Mouse (Mus musculus) midbrain, embryonic 12.5 days (tissue): ENCODE measurements around the gene Gvin1. TPM values are rescaled to one million over a fixed set of nuclear protein-coding genes. Genes with fewer than 3 reads are reported as not detected.
"Not testable (repeated sequence)": the region's sequence is repeated elsewhere in the genome, so short reads cannot be mapped to it uniquely, and the experiment has no call there.

Source experiments
- ATAC-seq: fragments of 200-750 bp; cut with Nextera tagmentation; 2 replicates; pipeline ENCODE4 v1.8.0; 2017; ENCODE audit warnings: low read depth, moderate TSS enrichment, moderate library complexity; ENCODE audit not compliant: low FRiP score
- H3K27ac ChIP-seq: fragments of 300-500 bp; sonication (generic); replicated peaks from 2 replicates; pipeline ENCODE4 v1.5.1; 2016; ENCODE audit warnings: mild to moderate bottlenecking
- H3K27me3 ChIP-seq: fragments of 300-500 bp; sonication (generic); 2 replicates; pipeline ENCODE4 v1.6.1; 2016; ENCODE audit warnings: mild to moderate bottlenecking
- H3K36me3 ChIP-seq: fragments of 300-500 bp; sonication (generic); 2 replicates; pipeline ENCODE4 v1.6.1; 2016
- H3K4me1 ChIP-seq: fragments of 300-500 bp; sonication (generic); 2 replicates; pipeline ENCODE4 v1.6.1; 2016
- H3K4me2 ChIP-seq: fragments of 300-500 bp; sonication (generic); replicated peaks from 2 replicates; pipeline ENCODE4 v1.6.1; 2016; ENCODE audit warnings: mild to moderate bottlenecking, moderate library complexity
- H3K4me3 ChIP-seq: fragments of 300-500 bp; sonication (generic); 2 replicates; pipeline ENCODE4 v1.5.1; 2016; ENCODE audit warnings: mild to moderate bottlenecking
- H3K9ac ChIP-seq: fragments of 300-500 bp; sonication (generic); replicated peaks from 2 replicates; pipeline ENCODE4 v1.6.1; 2016; ENCODE audit warnings: mild to moderate bottlenecking, moderate library complexity
- H3K9me3 ChIP-seq: fragments of 300-500 bp; sonication (generic); 2 replicates; pipeline ENCODE4 v1.6.1; 2016; ENCODE audit warnings: mild to moderate bottlenecking
- WGBS: fragments of 180-500 bp; shearing (Covaris S2); methylation state at CpG from one replicate; pipeline ENCODE4 v1.1.7; 2016; 5-methylcytosine and 5-hydroxymethylcytosine counted together
- polyA plus RNA-seq: library from polyadenylated mRNA; unstranded; fragments of >200 nt; fragmentation: Nextera tagmentation; extraction: Ambion mirVana; gene quantifications from 2 replicates; pipeline ENCODE4 v1.2.1, GENCODE M21; 2016

Gvin1 gene
- polyA plus RNA-seq: 0.18 and 0.20 TPM in 2 replicates

DNA sequence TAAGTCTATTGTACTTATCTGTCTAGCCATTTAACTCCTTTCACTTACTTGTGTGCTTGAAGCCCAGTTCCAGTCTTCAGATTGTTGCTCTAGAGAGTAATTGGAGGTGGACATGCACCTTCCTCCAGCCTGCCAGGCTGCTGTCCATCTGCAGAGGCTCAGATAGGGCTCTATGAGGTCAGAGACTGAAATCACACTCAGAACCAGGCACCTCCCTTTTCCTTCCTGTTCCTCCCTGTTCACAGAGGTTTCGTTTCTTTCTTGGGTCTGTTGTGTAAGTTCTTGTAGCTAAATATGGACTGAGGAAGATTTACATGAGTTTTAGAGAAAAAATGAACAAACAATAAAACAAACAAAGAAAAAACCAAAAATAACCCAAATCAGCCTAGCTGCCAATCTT is at the start of gene Gvin1:
TSS of gene Gvin1 (minus strand) at position 150 of the 400 bp plus-strand sequence.
- not testable (repeated sequence) for H3K9me3 ChIP-seq

DNA sequence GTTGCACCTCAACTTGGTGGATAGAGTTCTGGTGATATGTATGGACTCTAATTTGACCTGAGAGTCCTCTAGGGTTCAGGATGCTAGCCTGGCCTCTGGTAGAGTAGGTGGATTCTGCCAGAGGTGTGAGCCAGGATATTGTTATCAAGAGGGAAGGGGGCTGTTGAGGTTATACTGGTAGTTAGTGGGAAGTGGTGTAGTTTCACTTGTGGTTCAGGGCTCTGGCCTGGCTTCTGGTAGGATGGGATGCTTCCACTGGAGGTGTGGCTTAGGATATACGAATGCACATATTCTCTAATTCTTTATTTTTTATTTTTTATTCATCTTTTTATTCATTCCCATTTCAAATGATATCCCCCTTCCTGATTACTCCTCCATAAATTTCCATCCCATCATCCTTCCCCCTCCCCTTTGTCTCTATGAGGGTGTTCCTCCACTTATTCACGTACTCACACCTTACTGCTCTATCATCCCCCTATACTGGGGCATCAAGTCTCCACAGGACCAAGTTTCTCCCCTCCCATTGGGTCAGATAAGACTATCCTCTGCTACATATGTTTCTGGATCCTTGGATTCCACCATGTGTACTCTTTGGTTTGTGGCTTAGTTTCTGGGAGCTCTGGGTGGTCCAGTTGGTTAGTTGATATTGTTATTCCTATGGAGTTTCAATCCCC is 36.9 kb upstream of the Gvin1 start:
- Histone ChIP-seq H3K4me1 (no peaks in the 10 kb centered on the region), H3K4me2 (no peak overlapping the region), H3K27me3 (no peaks in the 10 kb centered on the region), H3K4me3 (no peak overlapping the region), H3K36me3 (no peaks in the 10 kb centered on the region), H3K9ac (no peak overlapping the region), H3K9me3 (no peaks in the 10 kb centered on the region), H3K27ac (no peak overlapping the region)
- 0 out of 2 replicates have a peak, but pooled peaks have one; percentile 41 for ATAC-seq
- 78% methylated on average over 2 of the region's 2 CpGs for WGBS

More for the DNA sequence above, at the start of gene Gvin1:
- H3K9ac ChIP-seq, H3K27me3 ChIP-seq, ATAC-seq, H3K4me1 ChIP-seq, H3K4me2 ChIP-seq, H3K27ac ChIP-seq, H3K36me3 ChIP-seq, H3K4me3 ChIP-seq: not testable (repeated sequence)
- WGBS: 78% methylated on average over 1 of the region's 1 CpGs

DNA sequence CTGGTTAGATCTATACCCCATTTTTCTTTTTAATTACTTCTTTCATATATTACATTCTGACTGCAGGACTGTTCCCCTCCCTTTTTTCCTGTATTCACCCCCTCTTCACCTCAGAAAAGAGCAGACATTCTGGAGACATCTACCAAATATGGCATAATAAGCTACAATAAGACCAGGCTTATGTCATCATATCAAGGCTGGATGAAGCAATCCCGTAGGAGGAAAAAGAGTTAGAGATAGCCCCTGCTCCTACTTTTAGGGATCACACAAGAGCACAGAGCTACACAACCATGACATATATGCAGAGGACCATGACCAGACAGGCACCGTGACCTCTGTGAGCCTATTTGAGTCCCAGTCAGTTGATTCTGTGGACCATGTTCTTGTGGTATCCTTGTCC is 33.8 kb upstream of the Gvin1 start:
- Histone ChIP-seq H3K27ac (no peak overlapping the region), H3K4me1 (no peaks in the 10 kb centered on the region), H3K27me3 (no peaks in the 10 kb centered on the region), H3K4me2 (no peak overlapping the region), H3K9ac (no peak overlapping the region), H3K9me3 (no peaks in the 10 kb centered on the region), H3K4me3 (no peak overlapping the region), H3K36me3 (no peaks in the 10 kb centered on the region)
- WGBS: 93% methylated on average over 2 of the region's 2 CpGs
- no peak for ATAC-seq

DNA sequence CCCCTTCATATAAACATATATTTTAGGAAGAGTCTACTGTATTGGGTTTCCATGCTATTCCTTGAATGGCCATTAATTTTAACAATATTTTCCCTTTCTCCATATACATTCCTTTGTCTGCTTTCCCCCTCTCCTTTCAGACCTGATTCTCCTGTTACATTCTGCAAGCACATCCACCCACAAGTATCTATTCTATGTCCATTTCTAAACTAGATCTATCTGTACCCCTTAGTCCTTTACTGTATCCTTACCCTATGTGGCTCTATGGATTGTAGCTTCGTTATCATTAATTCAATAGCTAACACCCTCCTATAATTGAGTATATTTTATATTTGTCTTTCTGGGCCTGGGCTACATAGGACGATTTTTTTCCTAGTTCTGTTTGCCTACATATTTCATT is 33.1 kb upstream of the Gvin1 start:
- H3K27ac ChIP-seq: no peak overlapping the region
- H3K4me3 ChIP-seq: no peak overlapping the region
- H3K27me3 ChIP-seq: no peaks in the 10 kb centered on the region
- no peaks in the 10 kb centered on the region for H3K4me1 ChIP-seq
- H3K9me3 ChIP-seq: no peaks in the 10 kb centered on the region
- 78% methylated on average over 2 of the region's 2 CpGs for WGBS
- ATAC-seq: no peak
- H3K9ac ChIP-seq: no peak overlapping the region
- H3K36me3 ChIP-seq: no peaks in the 10 kb centered on the region
- no peak overlapping the region for H3K4me2 ChIP-seq

DNA sequence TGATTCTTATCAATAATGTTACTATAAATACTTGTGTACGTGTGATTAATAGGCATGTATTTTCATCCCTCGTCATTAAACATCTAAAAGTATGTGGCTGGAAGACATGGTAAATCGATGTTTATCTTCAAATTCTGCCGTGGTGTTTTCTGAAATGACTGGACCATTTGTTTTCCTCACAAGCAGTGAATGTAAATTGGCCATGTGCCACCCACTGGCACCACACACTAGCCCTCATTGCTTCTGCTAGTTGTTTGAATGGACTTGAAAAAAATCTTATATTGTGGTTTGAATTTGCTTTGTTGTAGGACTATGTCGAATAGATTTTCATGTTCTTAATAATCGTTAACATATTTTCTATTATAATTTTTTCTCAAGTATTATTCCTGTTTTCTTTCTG is 30.5 kb upstream of the Gvin1 start:
- WGBS: 87% methylated on average over 6 of the region's 6 CpGs
- H3K9ac ChIP-seq: no peak overlapping the region
- H3K27me3 ChIP-seq: no peaks in the 10 kb centered on the region
- H3K27ac ChIP-seq: no peak overlapping the region
- no peak overlapping the region for H3K4me3 ChIP-seq
- ATAC-seq: no peak
- no peak overlapping the region for H3K4me2 ChIP-seq
- H3K4me1 ChIP-seq: no peaks in the 10 kb centered on the region
- H3K36me3 ChIP-seq: no peaks in the 10 kb centered on the region
- H3K9me3 ChIP-seq: no peaks in the 10 kb centered on the region

DNA sequence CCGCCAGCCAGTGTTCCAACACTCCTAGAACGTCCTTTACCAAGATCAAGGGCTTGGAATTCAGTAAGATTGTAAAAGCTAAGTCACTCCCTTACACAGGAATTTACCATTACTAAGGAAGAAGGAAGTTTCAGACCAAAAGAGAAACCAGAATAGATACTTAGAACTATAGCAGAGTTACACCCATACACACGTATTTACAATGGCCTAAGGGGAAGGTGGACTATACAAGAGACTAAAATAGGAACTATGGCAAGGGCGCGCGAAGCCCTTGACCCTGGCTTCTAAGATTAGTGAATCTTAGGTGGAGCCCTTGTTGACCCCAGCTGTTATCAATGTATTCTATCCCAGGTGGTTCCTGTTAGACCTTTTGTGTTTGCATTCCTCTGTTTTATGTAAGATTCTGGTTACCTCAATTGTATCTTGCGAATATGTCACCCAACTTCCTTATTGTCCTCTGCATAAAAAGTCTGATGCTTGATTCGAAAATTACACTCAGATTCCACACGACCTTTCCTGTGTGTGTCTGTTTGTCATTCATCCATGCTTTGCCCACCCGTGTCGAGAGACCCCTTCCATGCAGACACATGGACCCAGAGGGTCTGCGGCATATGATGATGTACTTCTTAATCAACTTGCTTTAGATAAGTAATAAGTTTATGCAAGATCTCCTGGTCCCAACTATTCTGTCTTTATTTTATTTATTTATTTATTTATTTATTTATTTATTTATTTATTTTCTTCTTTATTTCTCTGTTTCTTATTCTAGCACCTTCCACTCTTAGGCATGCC is 25.6 kb upstream of the Gvin1 start:
- not testable (repeated sequence) for ATAC-seq

DNA sequence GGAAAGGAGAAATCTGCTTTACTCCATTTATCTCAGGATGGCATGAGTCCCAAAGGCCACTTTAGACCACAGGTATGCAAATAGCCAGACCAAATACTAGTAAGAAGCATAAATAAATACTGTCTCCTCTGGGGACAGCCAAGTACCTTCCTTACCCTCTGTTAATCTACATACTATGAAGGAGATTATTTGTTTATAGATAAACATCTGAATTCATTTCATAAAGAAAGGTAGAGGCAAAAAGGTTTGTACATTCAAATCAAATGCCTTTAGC is 22.0 kb upstream of the Gvin1 start:
- H3K27me3 ChIP-seq: no peaks in the 10 kb centered on the region
- no peak overlapping the region for H3K4me3 ChIP-seq
- H3K4me1 ChIP-seq: no peaks in the 10 kb centered on the region
- ATAC-seq: no peak
- H3K36me3 ChIP-seq: no peaks in the 10 kb centered on the region
- no peak overlapping the region for H3K9ac ChIP-seq
- H3K4me2 ChIP-seq: no peak overlapping the region
- H3K9me3 ChIP-seq: no peaks in the 10 kb centered on the region
- no peak overlapping the region for H3K27ac ChIP-seq

More for the DNA sequence above, 25.6 kb upstream of the Gvin1 start:
- H3K27ac ChIP-seq, H3K4me2 ChIP-seq, H3K9me3 ChIP-seq, H3K36me3 ChIP-seq, H3K4me3 ChIP-seq, H3K4me1 ChIP-seq, H3K9ac ChIP-seq, H3K27me3 ChIP-seq: not testable (repeated sequence)
- 89% methylated on average over 12 of the region's 12 CpGs for WGBS

DNA sequence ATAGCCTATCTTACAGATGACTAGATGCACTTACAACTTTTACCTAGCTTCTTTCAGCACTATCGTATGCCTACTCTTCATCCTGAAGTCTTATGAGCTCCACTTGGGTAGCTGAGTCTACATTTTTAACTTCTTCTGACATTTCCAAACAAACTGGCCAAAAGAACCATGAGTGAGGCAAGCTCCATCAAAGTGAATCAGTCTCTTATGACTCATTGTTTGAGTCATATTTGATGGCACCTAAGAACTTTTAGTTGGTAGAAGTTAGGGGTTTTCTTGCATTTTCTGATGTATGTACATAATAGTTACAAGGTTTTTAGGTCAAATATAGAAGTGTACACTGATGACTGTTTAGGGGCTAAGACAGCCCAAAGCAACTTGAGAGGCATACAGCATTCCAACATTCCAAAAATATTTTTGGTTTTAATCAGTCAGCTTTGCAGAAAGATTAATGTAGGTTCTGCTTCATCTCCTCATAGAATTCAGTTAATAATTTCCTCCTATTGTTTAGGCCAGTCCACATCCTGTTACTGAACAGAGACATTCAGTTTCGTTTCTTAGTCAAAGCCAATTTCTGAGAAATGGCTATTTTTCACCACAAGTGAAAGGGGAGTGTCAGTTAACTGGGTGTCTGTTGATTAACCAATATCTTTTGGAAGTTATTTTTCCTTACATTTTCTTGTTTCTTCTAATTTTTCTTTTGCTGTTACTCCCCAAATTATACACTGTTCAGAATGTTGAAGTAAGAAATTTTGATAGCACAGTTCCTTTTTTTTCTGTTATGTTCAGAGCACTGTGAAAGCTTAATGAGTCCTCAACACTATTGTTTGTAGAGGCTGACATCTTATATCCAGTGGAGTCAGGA is 21.4 kb upstream of the Gvin1 start:
- no peak for ATAC-seq
- WGBS: 80% methylated on average over 2 of the region's 2 CpGs

DNA sequence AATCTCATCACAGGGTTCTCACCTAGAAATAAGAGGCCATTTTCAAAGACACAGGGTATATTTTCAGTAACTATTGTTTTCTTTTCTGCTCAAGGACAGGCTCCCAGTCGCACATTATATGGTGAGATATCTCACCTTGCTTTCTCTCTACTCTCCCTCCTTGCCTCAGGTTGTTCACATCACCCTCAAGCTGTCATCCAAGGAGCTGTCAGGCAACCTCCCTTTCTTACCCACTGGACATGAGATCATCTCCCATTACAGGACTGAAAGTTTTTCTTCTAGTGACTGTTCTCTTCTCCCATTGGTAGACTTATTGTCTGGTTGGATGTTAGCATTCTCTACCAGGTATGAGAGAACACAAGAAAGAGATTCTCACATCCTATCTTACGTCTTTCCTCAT is 20.5 kb upstream of the Gvin1 start:
- Histone ChIP-seq H3K36me3 (no peaks in the 10 kb centered on the region), H3K27ac (no peak overlapping the region), H3K4me1 (no peaks in the 10 kb centered on the region), H3K4me2 (no peak overlapping the region), H3K9me3 (no peaks in the 10 kb centered on the region), H3K4me3 (no peak overlapping the region), H3K9ac (no peak overlapping the region), H3K27me3 (no peaks in the 10 kb centered on the region)
- no peak for ATAC-seq
- 79% methylated on average over 2 of the region's 2 CpGs for WGBS

More for the DNA sequence above, 21.4 kb upstream of the Gvin1 start:
- no peak overlapping the region for H3K9ac ChIP-seq
- H3K4me2 ChIP-seq: no peak overlapping the region
- no peaks in the 10 kb centered on the region for H3K4me1 ChIP-seq
- H3K4me3 ChIP-seq: no peak overlapping the region
- no peak overlapping the region for H3K27ac ChIP-seq
- no peaks in the 10 kb centered on the region for H3K36me3 ChIP-seq
- H3K27me3 ChIP-seq: no peaks in the 10 kb centered on the region
- no peaks in the 10 kb centered on the region for H3K9me3 ChIP-seq

DNA sequence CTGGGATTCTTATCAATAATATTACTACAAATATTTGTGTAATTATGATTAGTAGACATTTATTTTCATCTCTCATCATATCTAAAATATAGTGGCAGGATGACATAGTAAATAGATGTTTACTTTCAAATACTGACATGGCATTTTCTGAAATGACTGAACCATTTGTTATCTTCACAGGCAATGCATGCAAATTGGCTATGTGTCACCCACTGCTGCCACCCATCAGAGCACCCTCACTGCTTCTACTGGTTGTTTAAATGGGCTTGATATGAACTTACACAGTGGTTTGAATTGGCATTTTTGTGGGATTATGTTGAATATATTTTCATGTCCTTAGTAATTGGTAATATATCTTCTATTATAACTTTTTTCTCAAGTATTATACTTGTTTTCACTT is 784 bp upstream of the Gvin1 start:
- not testable (repeated sequence) for H3K4me1 ChIP-seq, H3K9ac ChIP-seq, H3K27ac ChIP-seq, H3K4me3 ChIP-seq, ATAC-seq, H3K36me3 ChIP-seq, H3K4me2 ChIP-seq, H3K27me3 ChIP-seq, H3K9me3 ChIP-seq

DNA sequence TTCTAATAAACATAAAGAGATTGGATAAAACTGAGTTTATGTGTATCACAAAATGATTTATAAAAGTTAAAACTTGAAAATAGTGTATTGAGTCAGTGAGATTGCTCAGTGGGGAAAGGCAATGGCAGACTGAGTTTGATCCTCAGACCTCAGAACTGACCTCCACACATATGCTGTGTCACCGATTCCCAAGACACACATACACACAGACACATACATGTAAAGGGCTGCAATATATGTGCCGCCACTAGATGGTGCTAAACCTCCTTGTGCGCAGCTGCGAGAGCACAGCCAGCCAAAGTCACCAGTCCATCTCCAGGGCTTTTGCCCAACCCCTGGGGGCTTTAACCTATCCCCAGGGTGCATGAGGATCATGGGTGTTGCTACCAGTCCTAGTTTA is 1.4 kb downstream of the Gvin1 start:
- ATAC-seq: peak; percentile 85
- not testable (repeated sequence) for H3K9me3 ChIP-seq, H3K9ac ChIP-seq, H3K27me3 ChIP-seq, H3K4me3 ChIP-seq, H3K27ac ChIP-seq, H3K36me3 ChIP-seq, H3K4me2 ChIP-seq, H3K4me1 ChIP-seq
- no CpG with 5 or more reads among the region's 4 CpGs for WGBS

DNA sequence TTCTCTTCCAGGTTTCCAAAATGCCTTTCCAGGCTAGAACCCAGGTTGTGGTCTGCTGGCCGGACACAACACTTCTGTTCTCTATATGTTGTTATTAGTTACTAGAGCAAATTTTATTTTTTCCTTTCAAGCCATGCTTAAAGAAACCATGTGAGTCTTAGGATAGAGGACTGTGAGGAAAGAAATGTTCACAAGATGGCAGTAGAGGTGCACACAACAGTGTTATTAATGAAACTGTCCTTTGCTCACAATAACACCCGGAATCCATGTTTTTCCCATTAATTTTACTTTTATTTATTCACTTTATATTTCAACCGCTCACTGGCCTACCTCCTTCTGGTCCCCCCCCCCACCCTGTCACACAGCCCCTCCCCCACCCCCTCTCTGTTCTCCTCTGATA is 8.5 kb downstream of the Gvin1 start:
- WGBS: 92% methylated on average over 2 of the region's 3 CpGs
- not testable (repeated sequence) for H3K9ac ChIP-seq, H3K4me2 ChIP-seq, H3K36me3 ChIP-seq, ATAC-seq, H3K4me1 ChIP-seq, H3K4me3 ChIP-seq, H3K9me3 ChIP-seq, H3K27me3 ChIP-seq, H3K27ac ChIP-seq
